Mouse (Mus musculus) small intestine, adult 2 months (tissue): ENCODE data around the gene Cox6a2.

Source experiments
- CTCF ChIP-seq: fragments of 200-500 bp; IDR thresholded peaks from 2 replicates; pipeline ENCODE4 v1.5.1; 2012; ENCODE audit warnings: low read depth, mild to moderate bottlenecking, control low read depth, inconsistent platforms, low read length, moderate library complexity, mixed read lengths; ENCODE audit not compliant: insufficient replicate concordance, insufficient read length; ENCODE audit errors: extremely low read depth
- POLR2A ChIP-seq: fragments of 200-500 bp; IDR thresholded peaks from 2 replicates; pipeline ENCODE4 v1.6.1; 2012; ENCODE audit warnings: low read depth, mild to moderate bottlenecking, control low read depth, inconsistent platforms, low read length, moderate library complexity

DNA sequence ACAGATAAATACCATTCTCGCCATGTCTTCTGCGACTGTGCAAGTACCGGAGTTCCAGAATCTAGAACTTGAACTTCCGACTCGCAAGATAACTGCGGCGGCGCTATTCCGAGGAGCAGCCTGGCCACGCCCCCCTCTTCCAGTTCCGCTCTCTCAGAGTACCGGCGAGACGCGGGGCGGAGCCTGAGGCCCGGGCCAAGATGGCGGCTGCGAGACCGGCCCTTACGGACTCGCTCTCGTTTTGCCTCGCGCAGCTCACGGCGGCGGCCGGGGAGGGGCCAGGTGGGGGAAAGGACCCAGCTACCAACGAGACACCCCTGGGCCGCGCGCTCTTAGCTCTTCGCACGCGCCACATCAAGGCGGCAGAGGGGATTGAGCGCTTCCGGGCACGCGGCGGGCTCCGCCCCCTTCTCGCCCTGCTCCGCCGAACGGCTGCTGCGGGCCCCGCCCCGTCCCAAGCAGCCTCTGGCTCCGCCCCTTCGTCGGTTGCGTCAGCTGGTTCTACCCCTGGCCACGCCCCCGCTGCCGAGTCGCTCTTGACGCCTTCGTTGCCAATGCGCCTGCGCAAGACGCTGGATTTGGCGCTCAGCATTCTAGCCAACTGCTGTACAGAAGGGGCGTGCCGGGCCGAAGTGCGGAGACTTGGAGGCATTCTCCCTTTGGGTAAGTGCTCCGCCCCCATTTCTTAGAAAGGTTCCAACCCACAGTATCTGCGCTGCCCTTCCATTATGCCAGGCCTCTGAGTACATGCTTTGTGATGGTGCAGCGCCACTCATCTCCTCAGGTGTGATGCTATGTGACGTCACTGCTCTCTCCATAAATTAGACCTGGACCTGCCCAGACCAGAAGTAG lies 32.0 kb upstream of the Cox6a2 start, which contains the start of gene 9130023H24Rik:
- TF ChIP-seq CTCF (no peak), POLR2A (peak; percentile 38)
